Mouse (Mus musculus) cerebellum, adult 2 months (tissue): ENCODE measurements at regions not wholly inside any gene's neighbourhood (a gene's known extent, or its start where the extent isn't known, plus 50 kb on each side); places are given as distances from the start of the nearest gene placed in this dataset.
"Not testable (repeated sequence)": the region's sequence is repeated elsewhere in the genome, so short reads cannot be mapped to it uniquely, and the experiment has no call there.

ENCODE experiments used
- DNase-seq, 2 experiments: peaks; one replicate each; pipeline ENCODE4 v3.0.0; 2021
- H3K27ac ChIP-seq: fragments of 200-500 bp; 2 replicates; pipeline ENCODE4 v1.5.1; 2012; ENCODE audit warnings: low read length, control low read depth, inconsistent platforms; ENCODE audit not compliant: insufficient read depth
- H3K27me3 ChIP-seq: fragments of 200-500 bp; 2 replicates; pipeline ENCODE4 v1.6.1; 2012; ENCODE audit warnings: inconsistent platforms, mild to moderate bottlenecking, low read length, moderate library complexity; ENCODE audit not compliant: control insufficient read depth, insufficient read depth
- H3K4me1 ChIP-seq: fragments of 200-500 bp; 2 replicates; pipeline ENCODE4 v1.6.1; 2011; ENCODE audit warnings: low read length; ENCODE audit not compliant: control insufficient read depth, insufficient read depth
- H3K4me3 ChIP-seq: fragments of 200-500 bp; replicated peaks from 2 replicates; pipeline ENCODE3; 2011; ENCODE audit warnings: mild to moderate bottlenecking, low read depth, low read length, control low read depth; ENCODE audit not compliant: insufficient read depth
- CTCF ChIP-seq: fragments of 200-500 bp; IDR thresholded peaks from 2 replicates; pipeline ENCODE4 v1.5.1; 2011; ENCODE audit warnings: low read depth, mild to moderate bottlenecking, control low read depth, low read length, moderate library complexity, borderline replicate concordance; ENCODE audit not compliant: insufficient read depth
- POLR2A ChIP-seq: fragments of 200-500 bp; IDR thresholded peaks from 2 replicates; pipeline ENCODE4 v1.6.1; 2011; ENCODE audit warnings: low read length, control low read depth, borderline replicate concordance; ENCODE audit not compliant: insufficient read depth
- WGBS: fragments of 180-500 bp; shearing (Covaris S2); methylation state at CpG from one replicate; pipeline ENCODE4 v1.1.7; 2018; 5-methylcytosine and 5-hydroxymethylcytosine counted together

DNA sequence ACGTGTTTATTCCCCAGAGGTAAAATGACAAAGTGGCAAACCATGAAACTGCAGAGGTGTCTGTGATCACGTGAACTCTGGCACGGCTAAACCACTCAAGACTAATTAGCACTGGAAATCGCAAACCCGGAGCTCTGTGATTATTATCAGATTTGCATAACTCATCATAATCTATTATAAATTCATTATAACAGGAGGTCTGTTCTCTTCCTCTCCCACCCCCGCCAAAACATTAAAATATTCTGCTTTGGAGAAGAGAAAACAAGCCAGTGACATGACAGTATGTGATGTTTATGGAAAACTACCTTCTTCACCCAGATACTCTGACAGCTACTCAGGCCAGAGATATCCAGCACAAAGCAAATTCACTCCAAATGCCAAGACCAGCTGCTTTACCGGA, 195.0 kb downstream of the Rchy1 start:
- no peaks in the 10 kb centered on the region for H3K27me3 ChIP-seq
- H3K4me1 ChIP-seq = no peaks in the 10 kb centered on the region
- TF ChIP-seq CTCF (no peak), POLR2A (no peak)
- 65% methylated on average over 7 of the region's 7 CpGs for WGBS
- H3K27ac ChIP-seq = no peak overlapping the region
- DNase-seq = no peak
- no peak overlapping the region for H3K4me3 ChIP-seq

- no peaks in the 10 kb centered on the region for H3K4me1 ChIP-seq
- 71% methylated on average over 10 of the region's 10 CpGs for WGBS
- DNase-seq = no peak
- TF ChIP-seq CTCF (no peak), POLR2A (no peak)
- H3K4me3 ChIP-seq = no peak overlapping the region
- no peaks in the 10 kb centered on the region for H3K27me3 ChIP-seq
- H3K27ac ChIP-seq = no peak overlapping the region
These were observed 195.8 kb downstream of the Rchy1 start for GRCm38 (mm10) chr5:91767060-91767459.

DNA sequence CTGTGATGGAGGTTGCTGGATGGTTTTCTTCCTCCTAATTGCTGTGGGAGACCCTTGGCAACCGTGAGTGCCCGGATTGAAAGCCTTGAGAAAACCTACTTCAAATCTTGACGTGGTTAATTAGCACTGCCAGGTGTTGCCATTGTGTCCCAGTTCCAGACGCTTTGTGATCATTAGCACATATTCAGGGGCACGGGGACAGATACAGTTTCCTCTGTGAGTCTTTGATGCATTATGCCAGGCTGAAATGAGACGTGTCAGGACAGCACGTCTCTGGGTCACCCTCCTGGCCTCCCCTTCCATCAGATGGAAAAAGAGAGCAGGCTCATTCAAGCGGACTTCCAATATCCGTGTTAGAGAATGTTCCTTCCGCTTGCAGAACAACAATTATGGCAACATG, 198.2 kb downstream of the Rchy1 start:
- no peak for DNase-seq
- WGBS = 22% methylated on average over 10 of the region's 10 CpGs
- no peak overlapping the region for H3K27ac ChIP-seq
- H3K4me1 ChIP-seq = no peaks in the 10 kb centered on the region
- TF ChIP-seq CTCF (no peak), POLR2A (no peak)
- H3K27me3 ChIP-seq = no peaks in the 10 kb centered on the region
- H3K4me3 ChIP-seq = no peak overlapping the region

GRCm38 (mm10) chr5:91762589-91762988, 200.3 kb downstream of the Rchy1 start:
- WGBS = 82% methylated on average over 6 of the region's 6 CpGs
- Histone ChIP-seq H3K27ac (no peak overlapping the region), H3K4me3 (no peak overlapping the region), H3K4me1 (no peaks in the 10 kb centered on the region), H3K27me3 (no peaks in the 10 kb centered on the region)
- DNase-seq = no peak
- TF ChIP-seq CTCF (no peak), POLR2A (no peak)

DNA sequence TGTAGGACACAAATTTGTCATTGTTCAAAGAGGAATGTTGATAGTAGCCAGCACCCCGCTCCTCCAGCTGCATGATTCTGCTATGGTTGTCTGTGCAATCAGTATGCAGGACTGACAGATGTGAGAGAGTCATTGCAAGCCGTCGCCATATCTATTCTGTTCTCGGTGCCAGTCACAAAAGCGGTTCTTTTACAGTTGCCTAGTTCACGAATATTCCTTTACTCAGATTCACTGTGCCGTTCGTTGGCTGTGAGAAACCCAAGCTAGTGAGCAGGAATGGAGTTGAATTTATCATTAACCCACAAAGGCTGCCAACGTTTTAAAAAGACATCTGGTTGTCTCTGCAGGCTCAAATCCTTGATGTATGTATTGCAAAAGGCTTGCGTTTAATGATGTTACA, 206.9 kb downstream of the Rchy1 start:
- no peak overlapping the region for H3K4me3 ChIP-seq
- WGBS = 63% methylated on average over 10 of the region's 10 CpGs
- no peak for DNase-seq
- no peak overlapping the region for H3K27ac ChIP-seq
- TF ChIP-seq CTCF (no peak), POLR2A (no peak)
- no peaks in the 10 kb centered on the region for H3K27me3 ChIP-seq
- no peaks in the 10 kb centered on the region for H3K4me1 ChIP-seq

DNA sequence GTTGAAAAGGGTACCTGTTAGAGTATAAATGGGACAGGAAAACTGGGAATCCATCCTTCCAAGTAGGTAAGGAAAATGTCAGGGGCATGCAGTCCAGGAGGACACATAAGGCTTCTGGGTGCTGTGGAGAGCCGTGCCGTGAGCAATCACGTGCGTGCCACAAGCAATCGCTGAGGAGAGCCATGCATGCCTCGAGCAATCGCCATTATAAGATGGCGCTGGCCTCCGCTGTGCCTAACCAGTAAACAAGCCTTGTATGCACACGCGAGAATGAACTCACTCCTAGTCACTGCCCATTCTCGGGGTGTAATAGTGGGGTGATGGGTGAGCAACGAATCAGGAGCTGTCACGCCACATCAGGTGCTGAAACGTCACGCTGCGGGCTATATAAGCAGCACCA, 210.0 kb downstream of the Rchy1 start:
- not testable (repeated sequence) for DNase-seq, H3K27me3 ChIP-seq, H3K4me3 ChIP-seq, H3K27ac ChIP-seq, H3K4me1 ChIP-seq
- 91% methylated on average over 17 of the region's 17 CpGs for WGBS

DNA sequence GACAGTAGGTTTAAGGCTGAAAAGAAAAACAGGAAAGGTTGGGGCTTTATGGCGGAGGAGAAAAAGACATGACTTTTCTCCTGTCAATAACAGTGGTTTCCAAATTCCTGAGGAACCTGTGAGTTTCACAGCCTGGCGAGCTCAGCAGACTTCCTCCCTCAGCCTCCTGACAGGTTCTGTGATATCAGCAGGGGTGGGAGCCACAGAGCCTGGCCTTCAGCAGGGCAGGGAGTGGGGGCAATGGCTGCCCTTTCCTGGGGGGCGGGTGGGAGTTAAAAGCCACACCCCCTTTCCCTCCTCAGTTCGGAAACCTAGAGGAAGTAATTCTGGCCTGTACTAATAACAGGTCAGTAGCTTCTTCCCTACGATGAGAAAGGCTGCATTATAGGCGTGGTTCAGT, 211.7 kb downstream of the Rchy1 start:
- no peaks in the 10 kb centered on the region for H3K4me1 ChIP-seq
- no peak for DNase-seq
- WGBS = 74% methylated on average over 6 of the region's 6 CpGs
- H3K27me3 ChIP-seq = no peaks in the 10 kb centered on the region
- TF ChIP-seq POLR2A (no peak), CTCF (no peak)
- no peak overlapping the region for H3K4me3 ChIP-seq
- H3K27ac ChIP-seq = no peak overlapping the region

DNA sequence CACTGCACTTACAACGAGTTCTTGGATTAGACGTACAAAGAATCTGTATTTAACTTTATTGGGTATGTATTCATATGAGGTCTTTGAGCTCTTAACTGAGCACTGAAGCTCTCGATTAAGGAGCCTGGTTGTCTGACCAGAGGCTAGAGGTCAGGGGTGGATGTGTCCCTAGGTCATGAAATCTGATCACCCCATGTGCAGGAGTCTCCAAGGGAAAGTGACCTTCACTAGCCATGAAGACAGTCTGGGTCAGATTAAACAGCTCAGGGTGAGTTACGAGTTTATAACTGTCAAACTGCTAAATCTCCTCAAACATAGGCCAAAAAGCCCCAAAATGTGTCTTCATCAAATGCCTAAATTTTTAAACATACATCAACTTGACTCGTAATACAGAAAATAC, 216.8 kb downstream of the Rchy1 start:
- Histone ChIP-seq H3K4me3 (no peak overlapping the region), H3K27me3 (no peaks in the 10 kb centered on the region), H3K4me1 (no peaks in the 10 kb centered on the region), H3K27ac (no peak overlapping the region)
- DNase-seq = no peak
- WGBS = 81% methylated on average over 5 of the region's 5 CpGs
- TF ChIP-seq POLR2A (no peak), CTCF (no peak)

GRCm38 (mm10) chr5:91744389-91744788, 218.5 kb downstream of the Rchy1 start:
- DNase-seq = no peak
- H3K4me1 ChIP-seq = no peaks in the 10 kb centered on the region
- no peaks in the 10 kb centered on the region for H3K27me3 ChIP-seq
- no peak for TF ChIP-seq CTCF
- no peak for TF ChIP-seq POLR2A
- H3K27ac ChIP-seq = no peak overlapping the region
- H3K4me3 ChIP-seq = no peak overlapping the region
